Mouse (Mus musculus): Measurements from ENCODE around the gene Ankrd33b.
A peak's percentile ranks its signal among the peaks of the same experiment; 100 is the strongest.

Ankrd33b gene

GRCm38 (mm10) chr15:31265845-31266244, 101.7 kb downstream of the Ankrd33b start:
- no peak for DNase-seq (ENCODE audit: low read depth, low spot score)

- DNase-seq (ENCODE audit: low read depth, low spot score), result no peak
Observed at GRCm38 (mm10) chr15:31265404-31265803, 102.1 kb downstream of the Ankrd33b start.

GRCm38 (mm10) chr15:31264827-31265226, 102.7 kb downstream of the Ankrd33b start:
- DNase-seq (ENCODE audit: low read depth, low spot score), result peak; percentile 86

GRCm38 (mm10) chr15:31262361-31262760, 105.2 kb downstream of the Ankrd33b start:
- no peak for DNase-seq (ENCODE audit: low read depth, low spot score)

GRCm38 (mm10) chr15:31261094-31261493, 106.4 kb downstream of the Ankrd33b start:
- no peak for DNase-seq (ENCODE audit: low read depth, low spot score)

- DNase-seq (ENCODE audit: low read depth, low spot score), result peak; percentile 65
Observed at GRCm38 (mm10) chr15:31258693-31259439, 108.7 kb downstream of the Ankrd33b start.

GRCm38 (mm10) chr15:31258029-31258692, 109.4 kb downstream of the Ankrd33b start:
- peak; percentile 65 for DNase-seq (ENCODE audit: low read depth, low spot score)

GRCm38 (mm10) chr15:31257329-31257728, 110.2 kb downstream of the Ankrd33b start:
- no peak for DNase-seq (ENCODE audit: low read depth, low spot score)

GRCm38 (mm10) chr15:31255762-31256161, 111.8 kb downstream of the Ankrd33b start:
- DNase-seq (ENCODE audit: low read depth, low spot score), result no peak

- no peak for DNase-seq (ENCODE audit: low read depth, low spot score)
Observed at GRCm38 (mm10) chr15:31254939-31255535, 112.5 kb downstream of the Ankrd33b start.

- DNase-seq (ENCODE audit: low read depth, low spot score), result no peak
Observed at GRCm38 (mm10) chr15:31253963-31254362, 113.6 kb downstream of the Ankrd33b start.

- DNase-seq (ENCODE audit: low read depth, low spot score), result no peak
Observed at GRCm38 (mm10) chr15:31253380-31253779, 114.1 kb downstream of the Ankrd33b start.

GRCm38 (mm10) chr15:31252590-31253311, 114.8 kb downstream of the Ankrd33b start:
- no peak for DNase-seq (ENCODE audit: low read depth, low spot score)

GRCm38 (mm10) chr15:31251189-31251588, 116.3 kb downstream of the Ankrd33b start:
- no peak for DNase-seq (ENCODE audit: low read depth, low spot score)

- DNase-seq (ENCODE audit: low read depth, low spot score), result no peak
Observed at GRCm38 (mm10) chr15:31250676-31251075, 116.8 kb downstream of the Ankrd33b start.

GRCm38 (mm10) chr15:31250027-31250426, 117.5 kb downstream of the Ankrd33b start:
- no peak for DNase-seq (ENCODE audit: low read depth, low spot score)

- DNase-seq (ENCODE audit: low read depth, low spot score), result no peak
Observed at GRCm38 (mm10) chr15:31248882-31249281, 118.6 kb downstream of the Ankrd33b start.

GRCm38 (mm10) chr15:31247035-31247434, 120.5 kb downstream of the Ankrd33b start:
- no peak for DNase-seq (ENCODE audit: low read depth, low spot score)

- peak; percentile 40 for DNase-seq (ENCODE audit: low read depth, low spot score)
Observed at GRCm38 (mm10) chr15:31245934-31246333, 121.6 kb downstream of the Ankrd33b start.

GRCm38 (mm10) chr15:31244696-31245445, 122.7 kb downstream of the Ankrd33b start:
- no peak for DNase-seq (ENCODE audit: low read depth, low spot score)

GRCm38 (mm10) chr15:31243260-31243659, 124.3 kb downstream of the Ankrd33b start:
- DNase-seq (ENCODE audit: low read depth, low spot score), result no peak

All from ZHBTc4 (cell line).